Comparison of ENCODE assay signal across 7 mouse cellular contexts in the genomic region with DNA sequence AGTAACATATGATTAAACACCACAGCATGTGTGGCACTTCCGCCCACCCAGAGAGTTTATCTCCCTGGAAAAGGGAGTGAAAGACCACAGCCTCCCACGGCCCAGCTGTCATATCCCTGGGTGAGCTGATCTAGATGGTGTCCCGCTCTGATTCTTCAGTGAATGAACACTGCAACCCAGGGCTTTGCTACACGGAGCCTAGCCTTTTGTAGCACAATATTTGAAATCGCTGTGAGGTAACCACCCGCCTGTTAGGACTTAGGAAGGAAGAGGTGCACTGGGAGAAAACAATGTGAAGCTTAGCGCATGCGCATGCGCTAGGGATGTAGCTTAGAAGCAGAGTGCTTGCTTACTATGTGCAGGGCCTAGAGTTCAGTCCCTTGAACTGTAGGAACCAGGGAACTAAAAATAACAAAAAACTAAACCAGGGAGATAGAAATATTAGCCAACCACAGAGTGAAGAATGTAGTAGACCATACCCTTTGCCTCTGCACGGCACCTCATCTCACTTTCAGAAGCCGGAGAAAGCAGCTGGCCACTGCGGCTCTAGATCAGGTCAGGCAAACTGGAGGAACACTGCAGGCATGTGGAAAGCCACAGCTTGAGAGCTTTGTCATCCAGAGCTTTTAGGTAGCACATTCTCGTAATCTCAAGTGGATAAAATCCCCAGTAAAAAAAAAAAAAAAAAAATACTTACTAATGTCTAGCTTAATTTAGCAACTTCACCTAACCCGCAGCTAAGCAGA. TPM values are rescaled to one million over a fixed set of nuclear protein-coding genes. Genes with fewer than 3 reads are reported as not detected.
DNase-seq lines count a peak whose midpoint lies in the region; ATAC-seq and TF ChIP-seq lines count a peak whose summit lies in the region.

No protein-coding gene starts in this region.

- H3K79me3 ChIP-seq in C2C12 (ENCODE audit: low read depth), result no peaks in the 10 kb centered on the region

- peak overlapping the region; percentile 54 to 82 for H3K27ac ChIP-seq in heart, embryonic 14.5 days (replicated peaks in 1 of 2; ENCODE audit: control insufficient read depth in 1 of 2, insufficient read depth in 1 of 2, low read depth in 2 of 2, low read length in 2 of 2)

- H3K4me3 ChIP-seq in C2C12 (ENCODE audit: insufficient read depth, poor library complexity, severe bottlenecking) (no peak overlapping the region), E14TG2a.4 (replicated peaks; ENCODE audit: low read length) (0 out of 2 replicates have a peak overlapping the region, but pooled peaks have one; percentile 3)
- no peak overlapping the region for H3K4me3 ChIP-seq in heart, embryonic 14.5 days (ENCODE audit: control insufficient read depth in 1 of 2, insufficient read depth in 1 of 2, low read depth in 1 of 2, low read length in 2 of 2)

- no peaks in the 10 kb centered on the region for H3K36me3 ChIP-seq in C2C12 (ENCODE audit: control insufficient read depth, insufficient read depth)
- H3K36me3 ChIP-seq in E14TG2a.4 (ENCODE audit: insufficient read depth, low read length), result no peaks in the 10 kb centered on the region
- H3K36me3 ChIP-seq in heart, embryonic 14.5 days (ENCODE audit: control insufficient read depth, insufficient read depth, low read length), result no peaks in the 10 kb centered on the region

- intact Hi-C loops in left cerebral cortex, postnatal 10 days (cut with DNase I), result no loop called here

- TF ChIP-seq CTCF in C2C12 (IDR thresholded peaks at IDR 0.05; ENCODE audit: control insufficient read depth, insufficient read depth, insufficient read length), result no peak
- TF ChIP-seq CTCF in E14TG2a.4 (conservative IDR thresholded peaks at IDR 0.05; ENCODE audit: low read length), result no peak

- H3K27me3 ChIP-seq in C2C12 (ENCODE audit: control insufficient read depth, insufficient read depth, insufficient read length), result no peaks in the 10 kb centered on the region
- no peaks in the 10 kb centered on the region for H3K27me3 ChIP-seq in E14TG2a.4 (ENCODE audit: insufficient read depth, low read length)
- no peaks in the 10 kb centered on the region for H3K27me3 ChIP-seq in heart, embryonic 14.5 days (ENCODE audit: control insufficient read depth, insufficient read depth, low read length)

- peak overlapping the region; percentile 18 for H3ac ChIP-seq in C2C12 (ENCODE audit: control insufficient read depth, insufficient read length, low read depth)

- H3K9me3 ChIP-seq in E14TG2a.4 (ENCODE audit: low read length), result no peaks in the 10 kb centered on the region
- no peaks in the 10 kb centered on the region for H3K9me3 ChIP-seq in heart, embryonic 14.5 days (ENCODE audit: control insufficient read depth, low read length)

- no peak for ATAC-seq in heart, embryonic 14.5 days (ENCODE audit: insufficient number of reproducible peaks, insufficient read depth, low FRiP score, low read depth)

- peaks cover 6% of the 10 kb centered on the region for H3K79me2 ChIP-seq in C2C12 (ENCODE audit: control insufficient read depth, insufficient read depth)

- peak overlapping the region; percentile 21 for H3K4me2 ChIP-seq in heart, embryonic 14.5 days (ENCODE audit: low read length)

- peaks cover 48% of the 10 kb centered on the region for H3K4me1 ChIP-seq in E14TG2a.4 (replicated peaks; ENCODE audit: low read depth, low read length)
- peaks cover 13 to 15% of the 10 kb centered on the region in 2 experiments; a peak in 3 of 4 replicates for H3K4me1 ChIP-seq in heart, embryonic 14.5 days (ENCODE audit: control insufficient read depth in 2 of 2, insufficient read depth in 2 of 2, low read length in 2 of 2)

- DNase-seq in left cerebral cortex, postnatal 10 days (ENCODE audit: extremely low spot score in 1 of 2, low spot score in 2 of 2), result peak; percentile 60
- DNase-seq in testis, postnatal 10 days (ENCODE audit: low spot score), result peak; percentile 48
- no peak for DNase-seq in spleen, adult 12 weeks (ENCODE audit: low spot score)
- DNase-seq in adrenal gland, postnatal 10 days, result no peak

- peak overlapping the region; percentile 30; the same call in 1 of the 2 replicates for H3K9ac ChIP-seq in heart, embryonic 14.5 days (ENCODE audit: low read length)

- 45% methylated on average over 14 of the region's 14 CpGs for WGBS in heart, embryonic 14.5 days

TF ChIP-seq in C2C12, 6 proteins besides CTCF, POLR2A, EP300 and RAD21:
- TF ChIP-seq MYOD1 (IDR thresholded peaks at IDR 0.05; ENCODE audit: control insufficient read depth, insufficient read length, low read depth) (peak; percentile 81), MAX (IDR thresholded peaks at IDR 0.05) (no peak)
TF ChIP-seq in C2C12: peak in this region for 1.

RNA-seq across cellular contexts. Expression of a gene that starts 17.4 kb away (rescaled TPM):
- 20.5 TPM for polyA plus RNA-seq in C2C12 (2012; fragmentation: generic; extraction: Trizol)
- polyA plus RNA-seq in heart, embryonic 14.5 days (2014; fragmentation: Nextera tagmentation; extraction: Ambion mirVana), result 58.6 and 60.9 TPM in 2 replicates
- 10 to 100 TPM; 79.3 to 81.5 TPM for total RNA-seq in left cerebral cortex, postnatal 10 days (2021)
- 10 to 100 TPM; 74.4 to 83.2 TPM for total RNA-seq in adrenal gland, postnatal 10 days (2021)

RNA-seq across cellular contexts. Expression of a gene that starts 18.3 kb away (rescaled TPM):
- 10.8 TPM for polyA plus RNA-seq in C2C12 (2012; fragmentation: generic; extraction: Trizol)
- polyA plus RNA-seq in heart, embryonic 14.5 days (2014; fragmentation: Nextera tagmentation; extraction: Ambion mirVana), result 42.0 and 43.1 TPM in 2 replicates
- total RNA-seq in left cerebral cortex, postnatal 10 days (2021), result 10 to 100 TPM; 44.0 to 44.5 TPM
- 10 to 100 TPM; 20.6 to 26.4 TPM for total RNA-seq in adrenal gland, postnatal 10 days (2021)

Comparison
In these comparisons a context has a peak if more than half of its experiments do, and no peak if none do; other contexts are left out.
1. DNase-seq: peak in left cerebral cortex, postnatal 10 days (2 of 2) and testis, postnatal 10 days (single experiment); none in spleen, adult 12 weeks (single experiment) and adrenal gland, postnatal 10 days (single experiment).